Mouse (Mus musculus) lung, adult 2 months (tissue): ENCODE measurements around the gene Olfr470.
"Not testable (repeated sequence)": the region's sequence is repeated elsewhere in the genome, so short reads cannot be mapped to it uniquely, and the experiment has no call there.

Experiments used
- CTCF ChIP-seq: fragments of 200-500 bp; IDR thresholded peaks from 2 replicates; pipeline ENCODE4 v1.5.1; 2011; ENCODE audit warnings: mild to moderate bottlenecking, low read length, control low read depth; ENCODE audit not compliant: insufficient read depth
- POLR2A ChIP-seq: fragments of 200-500 bp; IDR thresholded peaks from 2 replicates; pipeline ENCODE4 v1.6.1; 2011; ENCODE audit warnings: low read depth, mild to moderate bottlenecking, control low read depth, low read length, borderline replicate concordance; ENCODE audit errors: extremely low read depth

GRCm38 (mm10) chr7:107823867-107824266 is 23.4 kb downstream of the Olfr470 start:
- TF ChIP-seq CTCF, POLR2A: not testable (repeated sequence)
